Mouse (Mus musculus) forebrain, postnatal 0 days (tissue): ENCODE measurements at regions not wholly inside any gene's neighbourhood (a gene's known extent, or its start where the extent isn't known, plus 50 kb on each side); places are given as distances from the start of the nearest gene placed in this dataset.
"Not testable (repeated sequence)": the region's sequence is repeated elsewhere in the genome, so short reads cannot be mapped to it uniquely, and the experiment has no call there.

Experiments used
- ATAC-seq: fragments of 200-750 bp; cut with Nextera tagmentation; 2 replicates; pipeline ENCODE4 v1.8.0; 2017; ENCODE audit warnings: mild to moderate bottlenecking, moderate library complexity
- DNase-seq: peaks from one replicate; pipeline ENCODE4 v3.0.0-alpha.2; 2015
- H3K27ac ChIP-seq: fragments of 300-500 bp; sonication (generic); 2 replicates; pipeline ENCODE4 v1.5.1; 2014; ENCODE audit warnings: low read depth, mild to moderate bottlenecking, antibody characterized with exemption, low read length, moderate library complexity, mixed read lengths
- H3K27me3 ChIP-seq: fragments of 300-500 bp; sonication (generic); 2 replicates; pipeline ENCODE4 v1.6.1; 2014; ENCODE audit warnings: mild to moderate bottlenecking, low read length, mixed read lengths; ENCODE audit not compliant: insufficient read depth
- H3K36me3 ChIP-seq: fragments of 300-500 bp; sonication (generic); 2 replicates; pipeline ENCODE4 v1.6.1; 2014; ENCODE audit warnings: mild to moderate bottlenecking, moderate library complexity; ENCODE audit not compliant: insufficient read depth
- H3K4me1 ChIP-seq: fragments of 300-500 bp; sonication (generic); 2 replicates; pipeline ENCODE4 v1.6.1; 2014; ENCODE audit warnings: antibody characterized with exemption; ENCODE audit not compliant: insufficient read depth
- H3K4me2 ChIP-seq: fragments of 300-500 bp; sonication (generic); 2 replicates; pipeline ENCODE4 v1.6.1; 2014; ENCODE audit warnings: low read depth, mild to moderate bottlenecking, moderate library complexity
- H3K4me3 ChIP-seq: fragments of 300-500 bp; sonication (generic); 2 replicates; pipeline ENCODE4 v1.5.1; 2014; ENCODE audit warnings: low read depth, low read length, mixed read lengths
- H3K9ac ChIP-seq: fragments of 300-500 bp; sonication (generic); 2 replicates; pipeline ENCODE4 v1.6.1; 2014; ENCODE audit warnings: mild to moderate bottlenecking
- H3K9me3 ChIP-seq: fragments of 300-500 bp; sonication (generic); 2 replicates; pipeline ENCODE4 v1.6.1; 2016; ENCODE audit warnings: low read length
- CTCF ChIP-seq: sonication (generic); IDR thresholded peaks from 2 replicates; pipeline ENCODE4 v1.5.1; 2016; ENCODE audit warnings: antibody characterized with exemption, control low read depth, low read depth
- WGBS: fragments of 180-500 bp; shearing (Covaris S2); extraction: QIAGEN DNeasy Blood & Tissue Kit; methylation state at CpG from one replicate; pipeline ENCODE4 v1.1.7; 2014; 5-methylcytosine and 5-hydroxymethylcytosine counted together

GRCm38 (mm10) chr2:92809226-92809625, 105.7 kb upstream of the Syt13 start:
- Histone ChIP-seq H3K9ac (no peak overlapping the region), H3K36me3 (no peaks in the 10 kb centered on the region), H3K4me2 (no peak overlapping the region), H3K4me3 (no peak overlapping the region), H3K27me3 (no peaks in the 10 kb centered on the region), H3K27ac (no peak overlapping the region), H3K9me3 (no peaks in the 10 kb centered on the region), H3K4me1 (peaks cover 21% of the 10 kb centered on the region)
- DNase-seq (no peak), ATAC-seq (no peak)
- 21% methylated on average over 3 of the region's 3 CpGs for WGBS
- no peak for TF ChIP-seq CTCF

- no peak for TF ChIP-seq CTCF
- H3K36me3 ChIP-seq = no peaks in the 10 kb centered on the region
- no peak overlapping the region for H3K4me2 ChIP-seq
- DNase-seq = peak; percentile 40
- no peak for ATAC-seq
- H3K27ac ChIP-seq = no peak overlapping the region
- no peak overlapping the region for H3K4me3 ChIP-seq
- H3K9me3 ChIP-seq = no peaks in the 10 kb centered on the region
- no peak overlapping the region for H3K9ac ChIP-seq
- WGBS = 67% methylated on average over 4 of the region's 4 CpGs
- no peaks in the 10 kb centered on the region for H3K27me3 ChIP-seq
- H3K4me1 ChIP-seq = peaks cover 21% of the 10 kb centered on the region
Measured at GRCm38 (mm10) chr2:92809681-92810323, 105.1 kb upstream of the Syt13 start.

DNA sequence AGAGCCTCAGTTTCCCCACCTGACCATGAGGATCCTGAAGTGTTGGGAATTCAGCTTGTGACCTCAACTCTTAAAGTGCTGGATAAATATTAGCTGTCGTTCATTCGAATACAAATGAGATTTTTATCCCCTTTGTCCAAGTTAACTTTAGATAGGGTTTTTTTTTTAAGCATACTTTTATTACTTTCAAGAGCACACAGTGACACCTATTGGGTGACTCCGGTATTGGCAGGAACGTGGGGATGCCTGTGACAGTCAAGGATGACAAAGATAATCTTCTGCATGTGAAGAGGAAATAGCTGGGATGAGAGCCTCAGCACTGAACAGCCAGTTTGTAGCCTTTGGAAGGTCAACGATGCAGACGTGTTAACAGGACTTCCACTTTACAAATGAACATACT, 103.9 kb upstream of the Syt13 start:
- H3K27me3 ChIP-seq, H3K4me3 ChIP-seq, ATAC-seq, H3K27ac ChIP-seq, H3K4me2 ChIP-seq, H3K36me3 ChIP-seq, H3K9me3 ChIP-seq, H3K9ac ChIP-seq: not testable (repeated sequence)
- peaks cover 20% of the 10 kb centered on the region for H3K4me1 ChIP-seq
- WGBS = 10% methylated on average over 6 of the region's 6 CpGs
- peak; percentile 91 for DNase-seq
- peak; percentile 84 for TF ChIP-seq CTCF

- H3K4me2 ChIP-seq = no peak overlapping the region
- no peak for DNase-seq
- ATAC-seq = peak; percentile 51; the same call in 1 of the 2 replicates
- no peaks in the 10 kb centered on the region for H3K36me3 ChIP-seq
- H3K27ac ChIP-seq = no peak overlapping the region
- H3K4me1 ChIP-seq = peaks cover 10% of the 10 kb centered on the region
- WGBS = 66% methylated on average over 11 of the region's 11 CpGs
- H3K4me3 ChIP-seq = no peak overlapping the region
- TF ChIP-seq CTCF = no peak
- no peaks in the 10 kb centered on the region for H3K27me3 ChIP-seq
- H3K9ac ChIP-seq = no peak overlapping the region
- no peaks in the 10 kb centered on the region for H3K9me3 ChIP-seq
Measured at GRCm38 (mm10) chr2:92813028-92813427, 101.9 kb upstream of the Syt13 start.

DNA sequence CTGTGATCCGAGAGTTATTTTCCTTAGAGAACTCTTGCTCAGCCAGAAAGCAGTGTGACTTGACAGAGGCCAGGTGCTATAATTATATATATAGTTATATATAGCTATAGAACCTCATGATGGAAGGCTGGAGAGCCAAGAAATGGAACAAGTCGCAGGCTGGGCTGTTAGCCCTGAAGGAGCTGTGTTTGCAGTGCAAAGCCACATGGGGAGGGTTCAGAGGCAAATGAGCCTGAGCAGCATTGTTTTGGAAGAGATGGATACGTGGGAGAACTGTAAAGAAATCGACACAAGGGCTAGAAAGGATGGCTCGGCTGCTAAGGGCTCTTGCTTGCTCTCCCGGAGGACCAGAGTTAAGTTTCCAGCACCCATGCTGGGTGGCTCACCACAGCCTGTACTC, 95.3 kb upstream of the Syt13 start:
- Histone ChIP-seq H3K4me2 (no peak overlapping the region), H3K9me3 (no peaks in the 10 kb centered on the region), H3K9ac (no peak overlapping the region), H3K27ac (no peak overlapping the region), H3K36me3 (no peaks in the 10 kb centered on the region), H3K27me3 (no peaks in the 10 kb centered on the region), H3K4me1 (no peaks in the 10 kb centered on the region), H3K4me3 (no peak overlapping the region)
- 69% methylated on average over 6 of the region's 6 CpGs for whole genome bisulfite sequencing
- ATAC-seq (no peak), DNase-seq (no peak)
- no peak for TF ChIP-seq CTCF

DNA sequence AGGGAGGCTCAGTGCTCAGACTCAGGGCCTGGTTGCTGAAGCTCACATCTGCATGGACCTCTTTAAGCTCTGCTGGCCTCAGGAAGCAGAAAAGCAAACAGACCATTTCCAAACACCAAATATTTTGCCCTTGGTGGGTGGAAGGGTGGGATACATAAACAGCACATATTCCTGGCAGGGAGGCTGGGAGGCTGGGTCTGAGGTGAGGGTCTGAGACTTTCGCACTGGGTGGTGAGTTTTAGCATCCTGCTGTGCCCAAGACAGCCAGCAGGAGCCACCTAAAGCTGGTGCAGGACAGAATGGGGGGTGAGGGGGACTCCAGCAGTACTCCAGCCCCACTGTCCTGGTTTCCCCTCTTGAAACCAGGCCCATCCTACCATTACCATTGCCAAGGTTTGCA, 90.6 kb upstream of the Syt13 start:
- Histone ChIP-seq H3K4me3 (no peak overlapping the region), H3K36me3 (no peaks in the 10 kb centered on the region), H3K9me3 (no peaks in the 10 kb centered on the region), H3K27me3 (no peaks in the 10 kb centered on the region), H3K27ac (no peak overlapping the region), H3K4me1 (no peaks in the 10 kb centered on the region), H3K4me2 (no peak overlapping the region), H3K9ac (no peak overlapping the region)
- no peak for DNase-seq
- 78% methylated on average over 1 of the region's 1 CpGs for WGBS
- ATAC-seq = no peak
- no peak for TF ChIP-seq CTCF

GRCm38 (mm10) chr2:92825395-92825794, 89.5 kb upstream of the Syt13 start:
- DNase-seq = no peak
- no peak for TF ChIP-seq CTCF
- no peak overlapping the region for H3K4me2 ChIP-seq
- H3K27me3 ChIP-seq = no peaks in the 10 kb centered on the region
- no peaks in the 10 kb centered on the region for H3K9me3 ChIP-seq
- no peaks in the 10 kb centered on the region for H3K36me3 ChIP-seq
- ATAC-seq = peak; percentile 45; the same call in 1 of the 2 replicates
- H3K4me3 ChIP-seq = no peak overlapping the region
- no peaks in the 10 kb centered on the region for H3K4me1 ChIP-seq
- H3K27ac ChIP-seq = no peak overlapping the region
- 15% methylated on average over 6 of the region's 6 CpGs for WGBS
- H3K9ac ChIP-seq = no peak overlapping the region
